Mouse (Mus musculus) brain, embryonic 14.5 days (tissue): ENCODE measurements around the gene Mvb12a.

Source experiments
- CTCF ChIP-seq: fragments of 200-500 bp; IDR thresholded peaks from 2 replicates; pipeline ENCODE4 v1.5.1; 2012; ENCODE audit warnings: inconsistent platforms, mild to moderate bottlenecking, moderate library complexity, borderline replicate concordance; ENCODE audit not compliant: insufficient read depth, insufficient read length; ENCODE audit errors: extremely low read depth
- POLR2A ChIP-seq: fragments of 200-500 bp; IDR thresholded peaks from 2 replicates; pipeline ENCODE4 v1.6.1; 2012; ENCODE audit warnings: mild to moderate bottlenecking, inconsistent platforms, borderline replicate concordance; ENCODE audit not compliant: poor library complexity, insufficient read depth, insufficient read length, severe bottlenecking; ENCODE audit errors: extremely low read depth

DNA sequence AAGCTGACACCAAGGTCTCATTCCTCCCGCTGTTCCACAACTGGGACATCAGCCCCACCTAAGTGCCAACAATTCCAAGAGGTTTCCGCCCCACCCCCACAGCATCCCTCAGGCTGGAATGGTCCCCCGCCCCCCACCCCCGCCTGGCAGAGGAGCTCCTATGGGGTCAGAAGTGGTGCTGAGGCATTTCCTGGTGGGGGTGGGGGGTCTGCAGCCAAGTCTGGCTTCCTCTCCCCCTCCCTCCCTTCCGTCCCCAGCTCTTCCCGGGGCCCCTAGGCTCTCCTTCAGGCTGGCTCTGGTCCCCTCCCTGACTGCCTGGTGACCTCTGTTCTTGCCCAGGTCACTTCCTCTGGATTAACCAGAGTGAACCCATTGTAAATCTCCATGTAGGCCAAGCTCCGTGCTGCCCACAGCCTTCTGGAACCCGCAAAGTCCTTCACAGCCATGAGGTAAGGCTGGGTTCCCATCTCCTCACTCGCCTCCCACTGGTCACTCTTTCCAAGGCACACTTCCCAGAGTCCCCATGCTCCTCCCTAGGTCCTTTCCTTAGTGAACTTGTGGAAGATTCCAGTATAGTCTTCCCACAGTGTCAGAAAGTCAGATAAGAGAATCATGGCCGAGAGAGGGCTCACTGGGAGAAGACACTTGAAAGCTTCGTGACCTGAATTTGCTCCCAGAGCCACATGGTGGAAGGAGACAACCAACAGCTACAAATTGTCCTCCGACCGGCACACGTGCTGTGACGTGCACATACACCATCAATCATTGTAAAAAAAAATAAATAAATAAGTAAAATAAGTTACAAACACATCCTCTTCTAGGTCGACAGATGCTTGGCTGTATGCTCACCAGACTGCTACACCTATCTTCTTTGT, 43.7 kb upstream of the Mvb12a start:
- TF ChIP-seq CTCF: no peak
- TF ChIP-seq POLR2A: no peak
